Mouse (Mus musculus) cerebellum, adult 9-11 months (tissue): ENCODE measurements around the gene Creld2.

Experiments
- DNase-seq: peaks from one replicate; pipeline ENCODE4 v3.0.0; 2022

The Creld2 gene

GRCm38 (mm10) chr15:88854969-88855830 lies 35.8 kb downstream of the Creld2 start:
- DNase-seq: peak; percentile 59

- DNase-seq: peak; percentile 59
Observed at GRCm38 (mm10) chr15:88855896-88856417, 36.5 kb downstream of the Creld2 start.

- DNase-seq: peak; percentile 42
Observed at GRCm38 (mm10) chr15:88856613-88857012, 37.2 kb downstream of the Creld2 start.

- peak; percentile 41 for DNase-seq
Observed at GRCm38 (mm10) chr15:88857361-88857760, 37.9 kb downstream of the Creld2 start.

GRCm38 (mm10) chr15:88858141-88858541 lies 38.7 kb downstream of the Creld2 start:
- peak; percentile 84 for DNase-seq

- DNase-seq: no peak
Observed at GRCm38 (mm10) chr15:88858707-88859106, 39.3 kb downstream of the Creld2 start.

GRCm38 (mm10) chr15:88859206-88859970 lies 39.9 kb downstream of the Creld2 start:
- peak; percentile 58 for DNase-seq

GRCm38 (mm10) chr15:88860781-88861180 lies 41.3 kb downstream of the Creld2 start:
- peak; percentile 79 for DNase-seq

GRCm38 (mm10) chr15:88861772-88862622 lies 42.6 kb downstream of the Creld2 start, which contains the start of gene Pim3:
Gene Pim3, plus strand, starts transcription at chr15:88862186.
- DNase-seq: peak; percentile 99

GRCm38 (mm10) chr15:88862881-88863694 lies 43.6 kb downstream of the Creld2 start:
- peak; percentile 84 for DNase-seq

- peak; percentile 93 for DNase-seq
Observed at GRCm38 (mm10) chr15:88863695-88864231, 44.3 kb downstream of the Creld2 start.

GRCm38 (mm10) chr15:88864270-88865030 lies 45.0 kb downstream of the Creld2 start:
- DNase-seq: peak; percentile 82

GRCm38 (mm10) chr15:88865061-88865460 lies 45.6 kb downstream of the Creld2 start:
- DNase-seq: no peak

GRCm38 (mm10) chr15:88865888-88866695 lies 46.6 kb downstream of the Creld2 start:
- DNase-seq: peak; percentile 55

- DNase-seq: peak; percentile 44
Observed at GRCm38 (mm10) chr15:88866934-88867356, 47.5 kb downstream of the Creld2 start.

GRCm38 (mm10) chr15:88867368-88868023 lies 48.0 kb downstream of the Creld2 start:
- peak; percentile 55 for DNase-seq

GRCm38 (mm10) chr15:88868024-88868742 lies 48.7 kb downstream of the Creld2 start:
- no peak for DNase-seq
